Mouse (Mus musculus): Measurements from ENCODE around the gene Celf2. TPM values are rescaled to one million over a fixed set of nuclear protein-coding genes. Genes with fewer than 3 reads are reported as not detected.

Gene Celf2
- total RNA-seq, 2 experiments from 2014 or later: 67.6 to 79.3 TPM

GRCm38 (mm10) chr2:6880941-6881575 is 628.3 kb downstream of the Celf2 start:
- intact Hi-C loops (cut with DNase I): no loop called here
- no peak overlapping the region for H3K27ac ChIP-seq
- DNase-seq: no peak
- no peak overlapping the region for H3K4me3 ChIP-seq
- TF ChIP-seq CTCF (IDR thresholded peaks at IDR 0.05): no peak

- no peak overlapping the region for H3K4me3 ChIP-seq
- intact Hi-C loops (cut with DNase I): loop anchor here (10.0 kb wide), 1 partner anchor 208 kb away; no protein-coding TSS in a partner anchor
- DNase-seq: no peak
- TF ChIP-seq CTCF (IDR thresholded peaks at IDR 0.05): no peak
- peak overlapping the region; percentile 53; the same call in 1 of the 2 replicates for H3K27ac ChIP-seq
Measured at GRCm38 (mm10) chr2:6877094-6877493, 632.3 kb downstream of the Celf2 start.

- no peak for DNase-seq
- intact Hi-C loops (cut with DNase I): loop anchor here (10.0 kb wide), 1 partner anchor 208 kb away; no protein-coding TSS in a partner anchor
- peak overlapping the region; percentile 53; the same call in 1 of the 2 replicates for H3K27ac ChIP-seq
- no peak overlapping the region for H3K4me3 ChIP-seq
- TF ChIP-seq CTCF (IDR thresholded peaks at IDR 0.05): no peak
Measured at GRCm38 (mm10) chr2:6876547-6876946, 632.8 kb downstream of the Celf2 start.

- no peak for TF ChIP-seq CTCF (IDR thresholded peaks at IDR 0.05)
- intact Hi-C loops (cut with DNase I): loop anchor here (10.0 kb wide), 1 partner anchor 210 kb away; no protein-coding TSS in a partner anchor
- H3K27ac ChIP-seq: 0 out of 2 replicates have a peak overlapping the region, but pooled peaks have one; percentile 17
- no peak for DNase-seq
- H3K4me3 ChIP-seq: no peak overlapping the region; the same call in 1 of the 2 replicates
Measured at GRCm38 (mm10) chr2:6875071-6875611, 634.2 kb downstream of the Celf2 start.

GRCm38 (mm10) chr2:6874266-6874955 is 635.0 kb downstream of the Celf2 start:
- DNase-seq: no peak
- intact Hi-C loops (cut with DNase I): loop anchor here (5.0 to 10.0 kb wide), 2 partner anchors 147 to 210 kb away; no protein-coding TSS in a partner anchor
- Histone ChIP-seq H3K4me3 (no peak overlapping the region), H3K27ac (peak overlapping the region; percentile 38)
- no peak for TF ChIP-seq CTCF (IDR thresholded peaks at IDR 0.05)

- no peak for TF ChIP-seq CTCF (IDR thresholded peaks at IDR 0.05)
- DNase-seq: no peak
- peak overlapping the region; percentile 99; the same call in 1 of the 2 replicates for H3K27ac ChIP-seq
- H3K4me3 ChIP-seq: peak overlapping the region; percentile 94
- intact Hi-C loops (cut with DNase I): loop anchor here (5.0 to 10.0 kb wide), 2 partner anchors 146 to 211 kb away; no protein-coding TSS in a partner anchor
Measured at GRCm38 (mm10) chr2:6873711-6874110, 635.7 kb downstream of the Celf2 start.

- H3K27ac ChIP-seq: peak overlapping the region; percentile 99
- no peak for TF ChIP-seq CTCF (IDR thresholded peaks at IDR 0.05)
- intact Hi-C loops (cut with DNase I): loop anchor here (5.0 to 10.0 kb wide), 2 partner anchors 146 to 212 kb away; no protein-coding TSS in a partner anchor
Measured at GRCm38 (mm10) chr2:6872894-6873255, 636.5 kb downstream of the Celf2 start.

GRCm38 (mm10) chr2:6872131-6872893 is 637.1 kb downstream of the Celf2 start:
- no peak for TF ChIP-seq CTCF (IDR thresholded peaks at IDR 0.05)
- H3K27ac ChIP-seq: peak overlapping the region; percentile 99
- intact Hi-C loops (cut with DNase I): loop anchor here (5.0 to 10.0 kb wide), 2 partner anchors 145 to 212 kb away; no protein-coding TSS in a partner anchor
- DNase-seq: peak; percentile 95
- peak overlapping the region; percentile 94 for H3K4me3 ChIP-seq

More at GRCm38 (mm10) chr2:6872894-6873255, 636.5 kb downstream of the Celf2 start:
- H3K4me3 ChIP-seq: peak overlapping the region; percentile 94
- DNase-seq: no peak

GRCm38 (mm10) chr2:6871281-6872130 is 637.9 kb downstream of the Celf2 start:
- DNase-seq: no peak
- Histone ChIP-seq H3K27ac (peak overlapping the region; percentile 99), H3K4me3 (peak overlapping the region; percentile 94)
- intact Hi-C loops (cut with DNase I): loop anchor here (5.0 to 10.0 kb wide), 2 partner anchors 144 to 213 kb away; no protein-coding TSS in a partner anchor
- no peak for TF ChIP-seq CTCF (IDR thresholded peaks at IDR 0.05)

- intact Hi-C loops (cut with DNase I): loop anchor here (5.0 to 10.0 kb wide), 2 partner anchors 143 to 215 kb away; no protein-coding TSS in a partner anchor
- TF ChIP-seq CTCF (IDR thresholded peaks at IDR 0.05): no peak
- DNase-seq: no peak
- H3K4me3 ChIP-seq: peak overlapping the region; percentile 94
- H3K27ac ChIP-seq: peak overlapping the region; percentile 99
Measured at GRCm38 (mm10) chr2:6869956-6870710, 639.2 kb downstream of the Celf2 start.
